Mouse (Mus musculus) cortical plate, adult 2 months (tissue): Measurements from ENCODE around the gene Cygb. TPM values are rescaled to one million over a fixed set of nuclear protein-coding genes. Genes with fewer than 3 reads are reported as not detected.
"Not testable (repeated sequence)": the region's sequence is repeated elsewhere in the genome, so short reads cannot be mapped to it uniquely, and the experiment has no call there.

Experiments
- H3K27ac ChIP-seq: fragments of 200-500 bp; 2 replicates; pipeline ENCODE4 v1.5.1; 2012; ENCODE audit warnings: low read length, control low read depth, inconsistent platforms; ENCODE audit not compliant: insufficient read depth
- H3K4me1 ChIP-seq: fragments of 200-500 bp; 2 replicates; pipeline ENCODE4 v1.6.1; 2011; ENCODE audit warnings: low read length; ENCODE audit not compliant: control insufficient read depth, insufficient read depth
- H3K4me3 ChIP-seq: fragments of 200-500 bp; 2 replicates; pipeline ENCODE4 v1.5.1; 2011; ENCODE audit warnings: mild to moderate bottlenecking, low read length, control low read depth; ENCODE audit not compliant: insufficient read depth
- CTCF ChIP-seq: fragments of 200-500 bp; IDR thresholded peaks from 2 replicates; pipeline ENCODE4 v1.5.1; 2011; ENCODE audit warnings: mild to moderate bottlenecking, control low read depth, low read length; ENCODE audit not compliant: insufficient read depth; ENCODE audit errors: extremely low read depth
- POLR2A ChIP-seq: fragments of 200-500 bp; IDR thresholded peaks from 2 replicates; pipeline ENCODE4 v1.6.1; 2011; ENCODE audit warnings: mild to moderate bottlenecking, low read length, control low read depth; ENCODE audit not compliant: insufficient read depth; ENCODE audit errors: extremely low read depth
- polyA plus RNA-seq: library from polyadenylated mRNA; depleted of rRNA; stranded (reverse); fragments of >200 nt; gene quantifications from 2 replicates; pipeline ENCODE4 v1.2.3, GENCODE M21; 2012

The Cygb gene
- polyA plus RNA-seq, 1 experiment = 49.8 TPM

DNA sequence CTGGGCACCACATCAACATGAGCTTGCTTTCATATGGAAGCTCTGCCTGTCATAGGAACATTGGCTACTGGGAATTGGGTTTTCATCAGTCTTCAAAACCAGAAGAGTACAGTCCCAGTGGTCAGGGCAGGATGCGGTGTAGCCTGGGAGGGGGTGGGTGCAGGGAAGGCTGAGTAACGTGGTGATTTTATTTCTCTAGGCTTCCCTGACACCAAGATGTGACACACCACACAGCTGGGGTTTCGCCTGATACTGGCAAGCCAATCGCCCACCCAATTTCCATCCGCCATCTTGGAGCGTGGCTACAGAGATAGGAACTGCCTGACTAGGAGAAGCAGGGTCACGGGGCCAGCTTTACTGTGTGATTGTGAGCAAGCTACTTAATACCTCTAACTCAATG is 35.4 kb downstream of the Cygb start:
- H3K4me1 ChIP-seq = no peaks in the 10 kb centered on the region
- no peak overlapping the region for H3K27ac ChIP-seq
- no peak for TF ChIP-seq POLR2A
- no peak for TF ChIP-seq CTCF
- no peak overlapping the region for H3K4me3 ChIP-seq

DNA sequence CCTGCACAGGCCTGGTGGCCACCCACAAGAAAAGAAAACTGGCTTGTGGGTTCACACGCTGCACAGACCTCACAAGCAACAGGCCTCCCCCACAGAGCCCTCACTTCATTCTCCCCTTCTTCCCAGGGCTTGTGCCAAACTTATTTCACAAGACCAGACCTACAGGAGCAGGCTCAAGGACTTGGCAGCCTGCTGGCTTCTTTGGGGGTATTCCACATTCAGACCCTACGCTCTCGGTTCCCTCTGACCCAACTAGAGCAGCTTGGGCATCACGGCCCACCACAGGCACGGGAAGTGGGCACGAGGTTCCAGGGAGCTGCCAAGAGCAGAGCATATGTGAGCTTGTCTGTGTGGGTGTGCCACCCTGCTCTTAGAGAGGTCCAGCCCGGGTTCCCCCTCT is 36.5 kb downstream of the Cygb start:
- TF ChIP-seq CTCF (no peak), POLR2A (no peak)

GRCm38 (mm10) chr11:116616438-116617118 is 37.5 kb downstream of the Cygb start:
- H3K4me1 ChIP-seq = no peaks in the 10 kb centered on the region
- H3K4me3 ChIP-seq = no peak overlapping the region
- no peak for TF ChIP-seq CTCF
- TF ChIP-seq POLR2A = no peak
- H3K27ac ChIP-seq = peak overlapping the region; percentile 47

More for the DNA sequence above, 36.5 kb downstream of the Cygb start:
- Histone ChIP-seq H3K4me1 (no peaks in the 10 kb centered on the region), H3K27ac (no peak overlapping the region), H3K4me3 (no peak overlapping the region)

DNA sequence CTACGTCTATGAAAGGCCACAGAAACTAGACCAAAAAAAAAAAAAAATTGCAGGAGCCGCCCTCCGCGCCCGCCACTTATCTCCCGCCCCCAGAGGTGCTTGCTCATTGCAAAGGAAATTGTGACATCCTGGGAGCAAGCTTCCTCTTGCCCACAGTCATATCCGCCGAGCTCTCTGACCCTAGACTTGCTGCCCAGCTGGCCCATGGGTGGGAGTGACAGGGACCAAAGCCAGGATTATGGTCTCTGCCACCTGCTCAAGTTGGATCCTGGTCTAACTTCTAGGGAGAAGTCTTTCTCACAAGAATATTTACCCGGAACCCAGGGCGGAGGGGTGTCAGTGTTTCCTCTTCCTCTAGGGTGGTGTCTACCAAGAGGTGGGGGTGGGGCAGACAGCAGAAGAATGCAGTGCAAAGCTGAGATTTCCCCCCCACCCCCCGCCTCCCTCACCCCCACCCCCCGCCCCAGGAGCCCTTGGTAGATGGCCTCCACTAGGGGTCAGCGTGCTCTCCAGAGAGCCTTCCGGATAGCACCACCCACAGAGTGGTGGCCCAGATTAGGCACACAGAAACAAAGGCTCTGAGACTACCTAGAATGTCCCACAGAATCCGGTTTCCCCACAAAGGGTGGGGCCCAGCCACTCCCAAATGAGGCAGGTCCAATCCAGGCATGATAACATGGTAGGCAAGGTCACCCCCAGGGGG is 38.2 kb downstream of the Cygb start:
- H3K4me1 ChIP-seq = no peaks in the 10 kb centered on the region
- no peak overlapping the region for H3K4me3 ChIP-seq
- H3K27ac ChIP-seq = peak overlapping the region; percentile 54
- TF ChIP-seq CTCF = no peak
- TF ChIP-seq POLR2A = no peak

DNA sequence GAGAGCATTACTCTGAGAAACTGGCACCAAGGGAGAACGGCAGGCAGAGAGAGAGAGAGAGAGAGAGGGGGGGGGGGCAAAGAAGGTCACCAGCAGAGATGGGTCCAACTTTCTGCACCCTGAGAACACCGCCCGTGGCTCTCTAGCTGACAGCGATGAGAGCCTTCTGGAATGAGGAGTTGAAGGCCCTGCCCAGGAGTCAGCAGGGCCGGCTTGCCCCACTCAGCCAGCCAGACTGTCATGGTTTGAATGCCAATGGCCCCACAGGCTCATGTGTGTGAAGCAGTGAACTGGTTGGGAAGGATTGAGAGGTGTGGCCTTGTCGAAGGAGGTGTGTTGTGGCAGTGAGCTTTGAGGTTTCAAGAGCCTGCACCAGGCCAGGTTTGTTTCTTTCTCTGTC is 40.9 kb downstream of the Cygb start:
- TF ChIP-seq CTCF (no peak), POLR2A (no peak)
- H3K4me1 ChIP-seq = no peaks in the 10 kb centered on the region
- H3K4me3 ChIP-seq = no peak overlapping the region
- H3K27ac ChIP-seq = no peak overlapping the region

DNA sequence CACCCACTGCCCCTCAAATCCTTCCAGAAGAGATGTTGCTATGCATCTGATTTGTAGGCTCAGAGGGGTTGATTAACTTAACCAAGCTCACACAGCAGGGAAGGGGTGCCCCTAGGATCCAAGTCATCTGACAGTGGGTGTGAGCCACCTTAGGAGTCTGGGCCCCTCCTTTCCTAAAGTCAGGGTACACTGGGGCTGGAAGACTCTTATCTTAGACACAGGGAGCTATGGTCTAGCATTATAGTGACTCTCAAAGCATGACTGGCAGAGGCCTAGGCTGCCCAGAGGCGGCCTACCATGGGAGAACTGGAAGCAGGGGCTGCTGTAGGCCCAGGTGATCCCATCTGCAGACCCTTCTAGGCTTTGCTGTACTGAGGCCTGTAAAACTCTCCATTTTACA is 41.6 kb downstream of the Cygb start:
- Histone ChIP-seq H3K27ac (no peak overlapping the region), H3K4me1 (no peaks in the 10 kb centered on the region)
- TF ChIP-seq CTCF (no peak), POLR2A (no peak)

DNA sequence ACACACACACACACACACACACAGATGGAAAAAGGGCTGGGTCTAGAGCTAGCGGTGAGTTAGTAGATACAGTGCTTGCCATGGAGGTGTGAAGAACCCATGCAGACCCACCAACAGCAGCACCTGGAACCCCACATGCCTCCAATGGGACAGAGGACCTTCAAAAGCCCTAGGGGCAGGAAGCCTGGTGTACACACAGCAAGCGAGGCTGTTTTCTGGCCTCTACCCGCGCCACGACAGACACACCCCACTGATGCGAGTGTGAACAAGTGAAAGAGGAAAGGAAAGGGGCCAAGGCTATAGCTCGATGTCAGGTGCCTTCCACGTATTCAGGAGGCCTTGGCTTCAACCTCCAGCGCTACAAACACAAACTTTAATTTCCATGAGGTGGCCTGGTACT is 42.2 kb downstream of the Cygb start:
- Histone ChIP-seq H3K4me1 (no peaks in the 10 kb centered on the region), H3K27ac (no peak overlapping the region), H3K4me3 (no peak overlapping the region)
- TF ChIP-seq CTCF (no peak), POLR2A (no peak)

More for the DNA sequence above, 41.6 kb downstream of the Cygb start:
- no peak overlapping the region for H3K4me3 ChIP-seq

- not testable (repeated sequence) for H3K4me1 ChIP-seq, H3K4me3 ChIP-seq, H3K27ac ChIP-seq
These were observed 42.9 kb downstream of the Cygb start for GRCm38 (mm10) chr11:116611168-116611567.

DNA sequence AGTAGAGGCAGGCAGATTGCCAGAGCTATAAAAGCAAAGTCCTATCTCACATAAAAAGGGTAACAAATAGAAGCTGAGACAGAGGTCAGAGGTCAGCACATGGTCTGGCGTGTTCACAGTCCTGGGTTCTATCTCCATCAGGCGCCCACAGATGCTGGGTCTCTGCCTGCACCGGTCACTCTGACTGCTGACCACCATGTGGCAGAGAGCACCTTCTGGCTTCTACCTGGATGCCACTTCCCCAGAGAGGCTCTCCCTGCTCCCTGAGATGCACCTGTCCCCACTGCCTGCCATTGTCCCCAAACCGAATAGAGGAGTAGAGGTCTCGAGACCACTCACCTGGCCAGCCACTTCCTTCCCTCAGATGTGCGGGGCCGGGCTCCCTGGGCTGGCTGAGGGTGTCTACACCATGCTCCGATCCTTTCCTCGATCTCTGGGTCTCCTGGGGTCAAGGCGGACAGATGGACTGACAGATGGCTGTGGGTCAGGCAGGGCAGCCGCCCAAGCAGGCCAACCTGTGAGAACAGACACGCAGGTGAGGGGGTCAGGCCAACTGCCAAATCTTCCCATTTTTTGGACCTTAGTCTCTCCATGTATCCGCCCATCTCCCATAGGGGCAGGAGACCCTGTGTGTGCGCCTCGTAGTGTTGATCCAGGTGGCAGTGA is 44.0 kb downstream of the Cygb start:
- Histone ChIP-seq H3K4me3 (no peak overlapping the region), H3K27ac (no peak overlapping the region), H3K4me1 (no peaks in the 10 kb centered on the region)
- TF ChIP-seq CTCF (no peak), POLR2A (no peak)

DNA sequence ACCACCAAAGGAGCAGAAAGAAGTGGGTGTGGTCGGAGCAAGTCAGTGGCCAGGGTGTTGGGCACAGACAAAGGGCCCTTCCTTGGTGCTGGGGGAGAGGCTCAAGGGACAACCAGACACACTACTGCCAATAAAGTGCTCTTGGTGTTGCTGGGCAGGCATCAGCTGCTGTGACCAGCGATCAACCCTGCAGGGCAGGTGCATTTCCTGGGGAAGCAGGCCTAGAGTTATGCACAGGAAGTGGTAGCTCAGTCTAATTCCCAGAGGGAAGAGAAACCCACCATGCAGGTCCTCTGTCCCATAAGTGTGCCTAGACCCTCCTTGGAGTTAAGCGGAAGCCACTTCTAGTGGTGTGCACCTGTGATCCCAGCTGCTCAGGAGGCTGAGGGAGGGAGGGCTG is 46.4 kb downstream of the Cygb start:
- TF ChIP-seq POLR2A (no peak), CTCF (no peak)
- Histone ChIP-seq H3K4me1 (no peaks in the 10 kb centered on the region), H3K27ac (no peak overlapping the region), H3K4me3 (no peak overlapping the region)
